Mouse (Mus musculus) cerebellum, adult 8-10 months (tissue): ENCODE data around the gene Tmem183a.

ENCODE experiments used
- DNase-seq: peaks from one replicate; pipeline ENCODE4 v3.0.0; 2022

The Tmem183a gene

GRCm38 (mm10) chr1:134344005-134344950 is 17.5 kb downstream of the Tmem183a start:
- DNase-seq: peak; percentile 94

- peak; percentile 56 for DNase-seq
These were observed 18.2 kb downstream of the Tmem183a start for GRCm38 (mm10) chr1:134343567-134343966.

GRCm38 (mm10) chr1:134342781-134343310 is 18.9 kb downstream of the Tmem183a start:
- DNase-seq: peak; percentile 48

GRCm38 (mm10) chr1:134342278-134342664 is 19.5 kb downstream of the Tmem183a start:
- peak; percentile 70 for DNase-seq

- DNase-seq: no peak
These were observed 20.0 kb downstream of the Tmem183a start for GRCm38 (mm10) chr1:134341641-134342277.

- no peak for DNase-seq
These were observed 21.8 kb downstream of the Tmem183a start for GRCm38 (mm10) chr1:134339757-134340619.

GRCm38 (mm10) chr1:134339162-134339561 is 22.6 kb downstream of the Tmem183a start:
- DNase-seq: peak; percentile 17

GRCm38 (mm10) chr1:134336958-134337710 is 24.6 kb downstream of the Tmem183a start:
- DNase-seq: peak; percentile 31

- DNase-seq: peak; percentile 78
These were observed 25.6 kb downstream of the Tmem183a start for GRCm38 (mm10) chr1:134335924-134336810.

GRCm38 (mm10) chr1:134335211-134335923 is 26.4 kb downstream of the Tmem183a start:
- peak; percentile 86 for DNase-seq

- DNase-seq: peak; percentile 38
These were observed 27.5 kb downstream of the Tmem183a start for GRCm38 (mm10) chr1:134334111-134334827.

GRCm38 (mm10) chr1:134333371-134334110 is 28.2 kb downstream of the Tmem183a start:
- peak; percentile 36 for DNase-seq

GRCm38 (mm10) chr1:134332770-134333271 is 29.0 kb downstream of the Tmem183a start, which contains the start of gene Ppfia4:
Ppfia4 (minus strand) TSS chr1:134332928.
- DNase-seq: peak; percentile 71

GRCm38 (mm10) chr1:134331879-134332635 is 29.7 kb downstream of the Tmem183a start:
- peak; percentile 90 for DNase-seq

GRCm38 (mm10) chr1:134326841-134327346 is 34.9 kb downstream of the Tmem183a start:
- no peak for DNase-seq

- DNase-seq: no peak
These were observed 39.2 kb downstream of the Tmem183a start for GRCm38 (mm10) chr1:134322591-134322990.

GRCm38 (mm10) chr1:134320691-134321301 is 41.0 kb downstream of the Tmem183a start:
- DNase-seq: no peak
